Mouse (Mus musculus) kidney, embryonic 14.5 days (tissue): Measurements from ENCODE around the gene Fkbp10. TPM values are rescaled to one million over a fixed set of nuclear protein-coding genes. Genes with fewer than 3 reads are reported as not detected.

Source experiments
- ATAC-seq: fragments of 200-750 bp; cut with Nextera tagmentation; 2 replicates; pipeline ENCODE4 v1.8.0; 2017; ENCODE audit warnings: moderate number of reproducible peaks, mild to moderate bottlenecking, moderate TSS enrichment, moderate library complexity; ENCODE audit not compliant: low FRiP score, low TSS enrichment
- H3K27ac ChIP-seq: fragments of 300-500 bp; sonication (generic); 2 replicates; pipeline ENCODE4 v1.5.1; 2014; ENCODE audit warnings: low read depth, mild to moderate bottlenecking, low read length, moderate library complexity, mixed read lengths
- H3K27me3 ChIP-seq: fragments of 300-500 bp; sonication (generic); 2 replicates; pipeline ENCODE4 v1.6.1; 2014; ENCODE audit warnings: mild to moderate bottlenecking, low read length; ENCODE audit not compliant: control insufficient read depth, insufficient read depth
- H3K36me3 ChIP-seq: fragments of 300-500 bp; sonication (generic); 2 replicates; pipeline ENCODE4 v1.6.1; 2014; ENCODE audit warnings: low read length, mixed read lengths; ENCODE audit not compliant: control insufficient read depth, insufficient read depth
- H3K4me1 ChIP-seq: fragments of 300-500 bp; sonication (generic); 2 replicates; pipeline ENCODE4 v1.6.1; 2014; ENCODE audit warnings: low read length, mixed read lengths; ENCODE audit not compliant: control insufficient read depth, insufficient read depth
- H3K4me2 ChIP-seq: fragments of 300-500 bp; sonication (generic); replicated peaks from 2 replicates; pipeline ENCODE4 v1.6.1; 2014; ENCODE audit warnings: low read depth, mild to moderate bottlenecking, low read length
- H3K4me3 ChIP-seq: fragments of 300-500 bp; sonication (generic); 2 replicates; pipeline ENCODE4 v1.5.1; 2014; ENCODE audit warnings: mild to moderate bottlenecking, low read length
- H3K9ac ChIP-seq: fragments of 300-500 bp; sonication (generic); 2 replicates; pipeline ENCODE4 v1.6.1; 2014; ENCODE audit warnings: low read depth, mild to moderate bottlenecking, low read length, moderate library complexity
- H3K9me3 ChIP-seq: fragments of 300-500 bp; sonication (generic); 2 replicates; pipeline ENCODE4 v1.6.1; 2016; ENCODE audit warnings: low read length; ENCODE audit not compliant: control insufficient read depth
- WGBS: fragments of 180-500 bp; shearing (Covaris S2); extraction: QIAGEN DNeasy Blood & Tissue Kit; methylation state at CpG from one replicate; pipeline ENCODE4 v1.1.7; 2014; 5-methylcytosine and 5-hydroxymethylcytosine counted together
- polyA plus RNA-seq: library from polyadenylated mRNA; unstranded; fragments of >200 nt; fragmentation: Nextera tagmentation; extraction: Ambion mirVana; gene quantifications from 2 replicates; pipeline ENCODE4 v1.2.1, GENCODE M21; 2014

The Fkbp10 gene
- polyA plus RNA-seq, 1 experiment from 2014 or later, result 113 TPM

DNA sequence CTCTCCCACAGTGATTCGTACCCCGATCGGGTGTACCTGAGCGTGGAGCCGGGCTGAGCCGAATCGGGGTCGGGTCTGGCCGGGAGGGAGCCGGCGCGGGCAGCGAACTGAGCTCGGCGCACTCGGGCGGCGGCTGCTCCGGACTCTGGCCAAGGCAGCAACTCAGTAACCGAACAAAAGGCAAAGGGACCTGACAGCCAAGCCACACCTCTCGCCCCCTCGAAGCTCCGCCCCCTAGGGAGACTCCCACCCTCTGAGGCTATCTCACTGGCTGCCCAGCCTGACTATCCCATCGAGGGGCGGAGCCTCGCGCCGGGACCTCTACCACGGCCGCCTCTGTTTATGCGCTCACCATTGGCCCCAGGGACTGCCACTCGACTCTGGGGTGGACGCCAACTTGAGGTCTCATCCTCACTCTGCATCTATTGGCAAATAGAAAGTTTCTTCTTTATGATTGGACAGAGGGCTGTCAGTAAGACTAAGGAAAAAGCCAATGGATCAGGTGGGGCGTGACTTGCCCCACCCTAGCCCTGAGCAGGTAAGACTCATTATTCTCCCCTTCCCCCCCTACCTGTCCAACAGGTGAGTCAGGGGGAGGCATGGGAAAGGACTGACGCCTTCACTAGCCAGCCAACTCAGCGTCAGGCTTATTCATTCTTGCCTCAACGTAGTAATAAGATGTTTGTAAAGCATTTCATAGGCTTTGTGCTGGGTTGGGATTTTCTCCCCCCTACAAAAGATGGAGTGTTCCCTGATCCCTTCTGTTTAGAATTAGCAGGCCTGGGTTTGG, 17.7 kb upstream of the Fkbp10 start, which contains the start of gene Jup:
Gene Jup (minus strand): TSS at position 164 of the 790 bp plus-strand sequence.
- Histone ChIP-seq H3K27me3 (no peaks in the 10 kb centered on the region), H3K4me3 (peak within 1 kb of the TSS; percentile 84), H3K36me3 (no peaks in the 10 kb centered on the region), H3K4me2 (peak within 1 kb of the TSS; percentile 81), H3K9me3 (no peaks in the 10 kb centered on the region), H3K27ac (peak within 1 kb of the TSS; percentile 88), H3K4me1 (peaks cover 23% of the 10 kb centered on the region), H3K9ac (peak within 1 kb of the TSS; percentile 77)
- WGBS, result under 1% methylated on average over 37 of the region's 37 CpGs
- ATAC-seq, result peak; percentile 98

DNA sequence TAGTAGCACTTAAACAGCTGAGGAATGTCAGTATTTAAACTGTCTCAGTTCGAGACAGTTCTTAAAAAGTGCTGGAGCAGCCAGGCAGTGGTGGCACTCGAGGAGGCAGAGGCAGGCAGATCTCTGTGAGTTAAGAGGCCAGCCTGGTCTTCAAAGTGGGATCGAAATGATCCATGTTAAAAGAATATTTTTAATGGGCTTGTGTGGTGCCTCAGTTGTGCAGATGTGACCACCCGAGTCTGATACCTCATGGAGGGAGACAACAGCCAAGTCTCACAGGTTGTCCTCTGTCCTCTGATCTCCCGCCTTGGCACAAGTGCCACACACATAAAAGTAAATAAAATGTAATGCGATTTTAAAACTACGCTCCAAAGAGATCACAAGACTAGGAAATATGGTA, 17.0 kb upstream of the Fkbp10 start:
- no peaks in the 10 kb centered on the region for H3K27me3 ChIP-seq
- no peak overlapping the region for H3K9ac ChIP-seq
- no peak overlapping the region for H3K27ac ChIP-seq
- no peak overlapping the region for H3K4me3 ChIP-seq
- ATAC-seq, result no peak
- 90% methylated on average over 7 of the region's 7 CpGs for WGBS
- no peaks in the 10 kb centered on the region for H3K9me3 ChIP-seq
- peaks cover 25% of the 10 kb centered on the region for H3K4me1 ChIP-seq
- no peaks in the 10 kb centered on the region for H3K36me3 ChIP-seq
- no peak overlapping the region for H3K4me2 ChIP-seq

DNA sequence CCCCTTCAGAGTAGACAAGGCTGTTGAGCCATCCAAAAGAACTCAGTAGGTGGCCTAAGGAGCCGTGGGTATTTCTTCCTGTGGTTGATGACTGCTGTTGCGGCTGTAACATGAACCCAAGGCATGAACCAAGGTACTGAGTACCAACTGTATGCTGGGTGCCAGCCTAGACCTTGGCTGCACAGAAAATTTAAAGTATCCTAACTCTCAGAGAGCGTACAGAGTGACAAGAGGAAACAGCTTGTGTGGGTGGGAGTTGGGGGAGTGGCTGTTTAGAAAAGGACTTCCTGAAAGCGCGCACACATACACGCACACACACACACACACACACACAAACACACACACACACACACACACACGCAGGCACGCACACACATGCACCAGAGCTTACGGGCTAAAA, 16.2 kb upstream of the Fkbp10 start:
- ATAC-seq, result no peak
- Histone ChIP-seq H3K27ac (no peak overlapping the region), H3K36me3 (no peaks in the 10 kb centered on the region), H3K9ac (no peak overlapping the region), H3K27me3 (no peaks in the 10 kb centered on the region), H3K4me2 (no peak overlapping the region), H3K4me3 (no peak overlapping the region), H3K9me3 (no peaks in the 10 kb centered on the region), H3K4me1 (peaks cover 30% of the 10 kb centered on the region)
- WGBS, result 68% methylated on average over 9 of the region's 9 CpGs

DNA sequence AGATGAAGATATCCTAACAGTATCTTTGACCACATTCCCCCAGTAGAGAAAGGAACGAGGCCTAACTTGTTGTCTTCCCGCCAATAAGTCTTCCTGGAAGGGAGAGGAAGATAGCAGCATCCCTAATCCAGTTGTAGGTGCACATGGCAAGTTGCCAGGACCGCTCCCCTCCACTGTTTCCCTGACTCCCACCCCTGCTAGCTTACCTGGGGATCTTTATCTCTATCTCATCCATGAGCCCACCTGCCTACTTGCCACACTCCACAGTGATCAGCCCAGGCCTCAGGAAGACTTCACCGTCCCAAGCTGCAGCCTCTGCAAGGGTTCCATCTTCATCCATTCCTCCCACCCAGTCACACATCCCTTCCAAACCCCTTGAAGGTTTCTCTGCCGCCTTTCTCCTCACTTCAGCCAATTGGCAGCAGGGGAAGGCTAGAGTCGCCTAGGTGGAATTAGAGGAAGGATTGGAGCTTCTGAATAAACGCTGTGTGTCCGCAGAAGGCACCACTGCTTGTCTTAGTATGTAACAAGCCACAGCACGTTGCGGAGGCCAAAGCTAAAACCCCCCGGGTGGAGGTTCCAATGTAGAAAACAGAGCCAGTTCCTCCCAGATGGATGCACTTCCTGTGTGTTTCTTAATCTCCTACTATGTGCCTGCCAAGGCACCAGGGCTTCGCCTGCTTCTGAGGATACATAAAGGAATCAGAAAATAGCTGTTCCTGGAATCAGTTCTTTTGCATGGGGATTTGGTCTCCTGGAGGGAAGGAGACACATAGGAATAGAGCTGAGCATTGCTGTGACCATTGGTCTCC, 15.6 kb upstream of the Fkbp10 start:
- peaks cover 24% of the 10 kb centered on the region for H3K4me1 ChIP-seq
- WGBS, result 84% methylated on average over 12 of the region's 12 CpGs

DNA sequence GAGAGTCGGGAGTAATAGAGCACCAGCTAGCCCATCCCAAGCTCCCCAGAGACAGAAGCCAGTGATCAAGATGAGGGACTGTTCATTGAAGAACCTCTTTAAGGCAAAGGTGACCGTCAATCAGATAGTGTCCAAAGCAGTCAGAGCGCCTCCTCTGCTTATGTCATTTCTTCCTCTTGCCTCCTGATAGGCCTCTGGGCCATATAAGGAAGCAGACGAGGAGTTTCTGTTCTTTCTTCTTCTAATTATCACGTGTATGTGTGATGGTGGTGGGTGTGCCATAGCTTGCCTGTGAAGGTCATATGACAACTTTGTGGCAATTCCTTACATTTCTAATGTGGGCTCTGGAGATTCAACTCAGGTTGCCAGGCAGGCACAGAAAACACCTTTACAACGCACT, 14.7 kb upstream of the Fkbp10 start:
- H3K4me3 ChIP-seq, result no peak overlapping the region
- H3K9me3 ChIP-seq, result no peaks in the 10 kb centered on the region
- H3K36me3 ChIP-seq, result no peaks in the 10 kb centered on the region
- no peaks in the 10 kb centered on the region for H3K27me3 ChIP-seq
- 61% methylated on average over 6 of the region's 6 CpGs for WGBS
- no peak for ATAC-seq
- no peak overlapping the region for H3K4me2 ChIP-seq
- H3K4me1 ChIP-seq, result peaks cover 17% of the 10 kb centered on the region
- no peak overlapping the region for H3K9ac ChIP-seq
- no peak overlapping the region for H3K27ac ChIP-seq

More for the DNA sequence above, 15.6 kb upstream of the Fkbp10 start:
- H3K9ac ChIP-seq, result no peak overlapping the region
- no peaks in the 10 kb centered on the region for H3K27me3 ChIP-seq
- H3K9me3 ChIP-seq, result no peaks in the 10 kb centered on the region
- no peaks in the 10 kb centered on the region for H3K36me3 ChIP-seq
- H3K27ac ChIP-seq, result no peak overlapping the region
- H3K4me2 ChIP-seq, result no peak overlapping the region
- no peak for ATAC-seq
- H3K4me3 ChIP-seq, result no peak overlapping the region

DNA sequence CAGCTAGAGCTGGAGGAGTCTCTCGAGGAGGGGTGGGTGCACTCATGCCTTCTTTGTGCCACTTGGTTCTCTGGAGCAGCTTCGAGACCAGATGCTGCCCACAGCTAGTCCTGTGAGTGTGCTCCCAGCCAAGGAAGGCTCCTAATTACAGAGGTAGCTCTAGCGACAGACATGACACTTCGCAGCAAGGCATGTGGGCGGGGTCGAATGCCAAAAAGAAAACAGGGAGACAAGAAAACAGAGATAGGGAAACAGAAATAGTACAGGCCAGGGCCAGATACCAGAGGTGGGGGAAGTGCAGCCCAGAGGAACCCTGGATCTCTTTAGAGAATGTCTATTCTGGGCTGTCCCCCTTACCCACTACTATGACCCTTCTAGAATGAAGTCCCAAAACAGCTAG, 13.3 kb upstream of the Fkbp10 start:
- Histone ChIP-seq H3K27ac (no peak overlapping the region), H3K4me3 (no peak overlapping the region), H3K27me3 (no peaks in the 10 kb centered on the region), H3K4me1 (peaks cover 17% of the 10 kb centered on the region), H3K9me3 (no peaks in the 10 kb centered on the region), H3K36me3 (peaks cover 3% of the 10 kb centered on the region; the same call in 1 of the 2 replicates), H3K4me2 (no peak overlapping the region), H3K9ac (no peak overlapping the region)
- ATAC-seq, result no peak
- 22% methylated on average over 6 of the region's 6 CpGs for WGBS

DNA sequence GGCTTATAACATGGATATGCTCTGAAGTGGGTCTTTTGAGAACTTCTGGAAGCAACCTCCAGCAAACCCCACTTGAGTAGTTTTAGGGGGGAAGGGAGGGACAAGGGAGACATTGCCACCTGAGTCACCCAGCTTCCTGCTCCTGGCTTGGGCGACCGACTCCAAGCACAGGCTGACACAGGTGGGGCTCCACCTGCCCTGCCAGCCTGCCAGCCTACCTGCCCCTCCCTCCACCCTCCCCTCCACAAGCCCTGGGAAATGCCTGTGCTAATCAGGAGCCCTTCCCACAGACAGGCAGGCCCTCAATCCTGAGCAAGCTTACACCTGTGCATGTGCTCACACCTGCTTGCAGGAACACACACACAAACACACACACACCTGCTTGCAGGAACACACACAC, 12.8 kb upstream of the Fkbp10 start:
- no peaks in the 10 kb centered on the region for H3K27me3 ChIP-seq
- H3K4me1 ChIP-seq, result peaks cover 17% of the 10 kb centered on the region
- ATAC-seq, result no peak
- no peak overlapping the region for H3K4me2 ChIP-seq
- no peak overlapping the region for H3K4me3 ChIP-seq
- H3K36me3 ChIP-seq, result peaks cover 4% of the 10 kb centered on the region; the same call in 1 of the 2 replicates
- H3K9me3 ChIP-seq, result no peaks in the 10 kb centered on the region
- no peak overlapping the region for H3K9ac ChIP-seq
- WGBS, result 52% methylated on average over 2 of the region's 2 CpGs
- H3K27ac ChIP-seq, result no peak overlapping the region

DNA sequence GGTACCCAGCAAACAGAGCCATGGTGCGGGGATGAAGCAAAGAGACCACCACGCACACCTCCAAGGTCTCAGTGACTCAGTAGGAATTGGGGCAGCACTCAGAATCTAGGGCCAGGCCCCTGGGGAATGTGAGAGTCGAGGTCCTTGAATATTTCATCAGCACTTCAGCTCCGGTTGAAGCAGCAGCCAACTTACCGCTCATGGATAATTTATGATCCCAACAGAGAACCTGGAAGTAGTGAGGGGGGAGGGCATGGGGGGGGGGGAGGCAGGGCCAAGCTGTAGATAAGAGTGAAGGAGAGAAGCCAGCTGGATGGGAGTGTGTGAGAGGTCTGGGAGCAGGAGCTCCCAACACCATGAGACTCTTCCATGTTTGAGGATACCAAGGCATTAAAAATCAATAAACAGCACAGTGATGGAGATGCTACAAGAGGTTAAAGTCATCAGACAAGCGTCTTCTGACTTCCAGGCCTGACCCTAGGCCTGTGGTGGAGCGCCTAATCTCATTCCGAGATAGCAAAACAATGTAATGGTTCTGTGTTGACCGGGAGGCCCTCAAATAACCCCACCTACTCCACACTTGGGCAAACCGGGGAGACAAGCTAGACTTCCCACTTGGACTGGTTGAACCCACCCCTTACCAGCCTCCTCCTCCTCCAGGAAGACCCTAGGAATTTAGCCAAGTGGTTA, 11.9 kb upstream of the Fkbp10 start:
- Histone ChIP-seq H3K9ac (no peak overlapping the region), H3K4me1 (peaks cover 17% of the 10 kb centered on the region), H3K36me3 (peaks cover 8% of the 10 kb centered on the region), H3K27me3 (no peaks in the 10 kb centered on the region), H3K4me2 (no peak overlapping the region), H3K9me3 (no peaks in the 10 kb centered on the region), H3K4me3 (no peak overlapping the region), H3K27ac (no peak overlapping the region)
- ATAC-seq, result no peak
- 44% methylated on average over 10 of the region's 10 CpGs for whole genome bisulfite sequencing
